Mouse (Mus musculus) ES-Bruce4 (cell line): ENCODE data around the gene Apoc1. TPM values are rescaled to one million over a fixed set of nuclear protein-coding genes. Genes with fewer than 3 reads are reported as not detected.
A peak's percentile ranks its signal among the peaks of the same experiment; 100 is the strongest.

Source experiments
- H3K27ac ChIP-seq: 2 replicates; pipeline ENCODE4 v1.5.1; 2012; ENCODE audit warnings: low read length, inconsistent platforms; ENCODE audit not compliant: insufficient read depth
- H3K27me3 ChIP-seq: 2 replicates; pipeline ENCODE4 v1.6.1; 2012; ENCODE audit warnings: mild to moderate bottlenecking, low read length, inconsistent platforms; ENCODE audit not compliant: control insufficient read depth, poor library complexity, insufficient read depth, severe bottlenecking
- H3K36me3 ChIP-seq: 2 replicates; pipeline ENCODE4 v1.6.1; 2012; ENCODE audit warnings: inconsistent platforms, mild to moderate bottlenecking, low read length, moderate library complexity; ENCODE audit not compliant: control insufficient read depth, poor library complexity, insufficient read depth, severe bottlenecking
- H3K4me1 ChIP-seq: one replicate; pipeline ENCODE4 v1.8.1; 2011; ENCODE audit warnings: low read length; ENCODE audit not compliant: control insufficient read depth, insufficient read depth
- H3K4me3 ChIP-seq: 2 replicates; pipeline ENCODE4 v1.5.1; 2011; ENCODE audit warnings: low read depth, mild to moderate bottlenecking, low read length
- H3K9ac ChIP-seq: 2 replicates; pipeline ENCODE4 v1.6.1; 2012; ENCODE audit warnings: low read depth, mild to moderate bottlenecking, inconsistent platforms; ENCODE audit not compliant: poor library complexity, severe bottlenecking
- H3K9me3 ChIP-seq: replicated peaks from 2 replicates; pipeline ENCODE4 v1.6.1; 2012; ENCODE audit warnings: mild to moderate bottlenecking, low read length, inconsistent platforms; ENCODE audit not compliant: control insufficient read depth, poor library complexity, insufficient read depth, severe bottlenecking
- CTCF ChIP-seq: IDR thresholded peaks from one replicate; pipeline ENCODE4 v1.8.1; 2011; ENCODE audit warnings: low read depth, low read length
- EP300 ChIP-seq: IDR thresholded peaks from 2 replicates; pipeline ENCODE4 v1.6.1; 2011; ENCODE audit warnings: low read depth, low read length; ENCODE audit not compliant: insufficient read depth
- POLR2A ChIP-seq: IDR thresholded peaks from one replicate; pipeline ENCODE4 v1.8.1; 2011; ENCODE audit warnings: low read length; ENCODE audit not compliant: insufficient read depth
- polyA plus RNA-seq: library from polyadenylated mRNA; stranded (reverse); fragments of >200 nt; gene quantifications from 2 replicates; pipeline ENCODE4 v1.2.4, GENCODE M21; 2011; ENCODE audit warnings: low read depth; ENCODE audit not compliant: missing spikeins, insufficient read depth, insufficient read length

Apoc1 gene
- polyA plus RNA-seq, 1 experiment, result 93.2 TPM

GRCm38 (mm10) chr7:19683771-19684201 is 8.7 kb downstream of the Apoc1 start:
- Histone ChIP-seq H3K4me1 (peaks cover 9% of the 10 kb centered on the region), H3K27me3 (no peaks in the 10 kb centered on the region), H3K9me3 (no peaks in the 10 kb centered on the region), H3K27ac (peak overlapping the region; percentile 21), H3K9ac (no peak overlapping the region), H3K36me3 (no peaks in the 10 kb centered on the region), H3K4me3 (no peak overlapping the region)
- TF ChIP-seq POLR2A (no peak), EP300 (no peak), CTCF (no peak)

GRCm38 (mm10) chr7:19682979-19683378 is 9.5 kb downstream of the Apoc1 start:
- H3K4me1 ChIP-seq, result peaks cover 9% of the 10 kb centered on the region
- no peaks in the 10 kb centered on the region for H3K36me3 ChIP-seq
- H3K9me3 ChIP-seq, result no peaks in the 10 kb centered on the region
- peak overlapping the region; percentile 37; the same call in 1 of the 2 replicates for H3K27ac ChIP-seq
- no peak for TF ChIP-seq EP300
- no peak for TF ChIP-seq POLR2A
- no peak for TF ChIP-seq CTCF
- no peak overlapping the region for H3K4me3 ChIP-seq
- H3K27me3 ChIP-seq, result no peaks in the 10 kb centered on the region
- H3K9ac ChIP-seq, result no peak overlapping the region

GRCm38 (mm10) chr7:19681202-19681694 is 11.2 kb downstream of the Apoc1 start, which contains the start of the genes Gm44805 and Apoc4:
Gm44805 (minus strand) TSS chr7:19681423.
Apoc4 (minus strand) TSS chr7:19681479.
- TF ChIP-seq CTCF, result no peak
- no peak for TF ChIP-seq EP300
- no peak for TF ChIP-seq POLR2A
- H3K4me1 ChIP-seq, result peaks cover 9% of the 10 kb centered on the region
- peak within 1 kb of the TSS; percentile 59 for H3K27ac ChIP-seq
- H3K4me3 ChIP-seq, result no peak within 1 kb of the TSS
- no peaks in the 10 kb centered on the region for H3K9me3 ChIP-seq
- no peak within 1 kb of the TSS for H3K9ac ChIP-seq
- H3K27me3 ChIP-seq, result no peaks in the 10 kb centered on the region
- no peaks in the 10 kb centered on the region for H3K36me3 ChIP-seq

GRCm38 (mm10) chr7:19680702-19681101 is 11.8 kb downstream of the Apoc1 start:
- H3K27me3 ChIP-seq, result no peaks in the 10 kb centered on the region
- peaks cover 9% of the 10 kb centered on the region for H3K4me1 ChIP-seq
- H3K27ac ChIP-seq, result no peak overlapping the region
- no peak overlapping the region for H3K4me3 ChIP-seq
- no peak overlapping the region for H3K9ac ChIP-seq
- no peaks in the 10 kb centered on the region for H3K36me3 ChIP-seq
- TF ChIP-seq CTCF (no peak), EP300 (no peak), POLR2A (no peak)
- H3K9me3 ChIP-seq, result no peaks in the 10 kb centered on the region

- Histone ChIP-seq H3K27ac (no peak overlapping the region), H3K4me1 (peaks cover 5% of the 10 kb centered on the region), H3K9me3 (no peaks in the 10 kb centered on the region), H3K9ac (no peak overlapping the region), H3K27me3 (no peaks in the 10 kb centered on the region), H3K4me3 (no peak overlapping the region), H3K36me3 (no peaks in the 10 kb centered on the region)
- TF ChIP-seq EP300, result no peak
- no peak for TF ChIP-seq CTCF
- no peak for TF ChIP-seq POLR2A
Measured at GRCm38 (mm10) chr7:19678901-19679300, 13.6 kb downstream of the Apoc1 start.

GRCm38 (mm10) chr7:19677872-19678271 is 14.6 kb downstream of the Apoc1 start, which contains the start of gene Apoc2:
Apoc2 (minus strand) TSS chr7:19677941.
- Histone ChIP-seq H3K9me3 (no peaks in the 10 kb centered on the region), H3K9ac (no peak within 1 kb of the TSS), H3K27ac (no peak within 1 kb of the TSS), H3K4me1 (peaks cover 3% of the 10 kb centered on the region), H3K36me3 (no peaks in the 10 kb centered on the region), H3K27me3 (no peaks in the 10 kb centered on the region), H3K4me3 (no peak within 1 kb of the TSS)
- TF ChIP-seq EP300, result no peak
- TF ChIP-seq POLR2A, result no peak
- no peak for TF ChIP-seq CTCF
